Mouse (Mus musculus) heart, postnatal 14 days (tissue): ENCODE measurements at regions not wholly inside any gene's neighbourhood (a gene's known extent, or its start where the extent isn't known, plus 50 kb on each side); places are given as distances from the start of the nearest gene placed in this dataset.

ENCODE experiments used
- DNase-seq, 2 experiments: peaks; one replicate each; pipeline ENCODE4 v3.0.0; 2021 to 2022
- intact Hi-C: fragments of 180-260 bp; cut with DNase I; formaldehyde crosslinking; loops from one replicate; pipeline ENCODE4 v1.15.1; 2025

GRCm38 (mm10) chr1:151263372-151263771 is 53.4 kb downstream of the Gm47996 start:
- intact Hi-C loops: no loop called here
- no peak for DNase-seq

- intact Hi-C loops: no loop called here
- no peak for DNase-seq
Measured at GRCm38 (mm10) chr1:151263830-151264229, 53.9 kb downstream of the Gm47996 start.

- intact Hi-C loops: no loop called here
- DNase-seq: no peak
Measured at GRCm38 (mm10) chr1:151264789-151265188, 54.9 kb downstream of the Gm47996 start.

- DNase-seq: no peak
- intact Hi-C loops: no loop called here
Measured at GRCm38 (mm10) chr1:151265590-151265989, 55.7 kb downstream of the Gm47996 start.

GRCm38 (mm10) chr1:151266703-151267102 is 56.8 kb downstream of the Gm47996 start:
- intact Hi-C loops: no loop called here
- DNase-seq: no peak

- DNase-seq: no peak
- intact Hi-C loops: no loop called here
Measured at GRCm38 (mm10) chr1:151270691-151271090, 60.8 kb downstream of the Gm47996 start.

- intact Hi-C loops: no loop called here
Measured at GRCm38 (mm10) chr1:151274306-151274705, 64.4 kb downstream of the Gm47996 start.

GRCm38 (mm10) chr1:151275581-151275980 is 65.7 kb downstream of the Gm47996 start:
- DNase-seq: no peak
- intact Hi-C loops: no loop called here

More at GRCm38 (mm10) chr1:151274306-151274705, 64.4 kb downstream of the Gm47996 start:
- no peak for DNase-seq

- intact Hi-C loops: no loop called here
- no peak for DNase-seq
Measured at GRCm38 (mm10) chr1:151279955-151280354, 64.3 kb upstream of the Ivns1abp start.

GRCm38 (mm10) chr1:151285045-151285444 is 59.2 kb upstream of the Ivns1abp start:
- no peak for DNase-seq
- intact Hi-C loops: loop anchor here (5.0 kb wide), 1 partner anchor 57 kb away; the partner anchor contains the start of gene Ivns1abp

GRCm38 (mm10) chr1:151287451-151287850 is 56.8 kb upstream of the Ivns1abp start:
- intact Hi-C loops: loop anchor here (5.0 kb wide), 1 partner anchor 55 kb away; the partner anchor contains the start of gene Ivns1abp

GRCm38 (mm10) chr1:151289061-151289460 is 55.2 kb upstream of the Ivns1abp start:
- no peak for DNase-seq
- intact Hi-C loops: loop anchor here (5.0 kb wide), 1 partner anchor 53 kb away; the partner anchor contains the start of gene Ivns1abp

More at GRCm38 (mm10) chr1:151287451-151287850, 56.8 kb upstream of the Ivns1abp start:
- peak; percentile 43 to 46 for DNase-seq

- no peak for DNase-seq
- intact Hi-C loops: loop anchor here (5.0 kb wide), 1 partner anchor 53 kb away; the partner anchor contains the start of gene Ivns1abp
Measured at GRCm38 (mm10) chr1:151289493-151290258, 54.6 kb upstream of the Ivns1abp start.

GRCm38 (mm10) chr1:151293311-151294050 is 50.8 kb upstream of the Ivns1abp start:
- no peak for DNase-seq
- intact Hi-C loops: no loop called here
